Mouse (Mus musculus) heart, adult 8-10 months (tissue): ENCODE measurements at regions not wholly inside any gene's neighbourhood (a gene's known extent, or its start where the extent isn't known, plus 50 kb on each side); places are given as distances from the start of the nearest gene placed in this dataset.

ENCODE experiments used
- DNase-seq: peaks from one replicate; pipeline ENCODE4 v3.0.0; 2022; ENCODE audit warnings: low spot score

DNA sequence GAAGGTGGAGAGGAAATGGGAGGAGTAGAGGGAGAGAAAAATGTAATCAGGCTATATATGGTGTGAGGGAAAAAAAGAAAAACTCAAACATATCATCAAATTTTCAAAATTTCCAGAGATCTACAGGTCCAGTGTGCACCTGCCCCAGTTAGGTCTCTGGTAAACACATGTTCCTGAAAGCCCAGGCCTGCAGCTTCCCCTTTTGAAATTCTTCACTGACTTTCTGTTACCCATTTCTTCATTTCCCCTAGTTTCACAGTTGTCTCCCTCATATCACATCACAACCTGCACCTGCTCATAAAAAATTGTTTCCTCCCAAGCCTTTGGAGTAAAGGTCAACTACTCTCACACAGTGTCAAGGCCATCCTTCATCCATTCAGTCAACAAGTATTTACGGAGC is 236.9 kb upstream of the Ldb2 start:
- no peak for DNase-seq

DNA sequence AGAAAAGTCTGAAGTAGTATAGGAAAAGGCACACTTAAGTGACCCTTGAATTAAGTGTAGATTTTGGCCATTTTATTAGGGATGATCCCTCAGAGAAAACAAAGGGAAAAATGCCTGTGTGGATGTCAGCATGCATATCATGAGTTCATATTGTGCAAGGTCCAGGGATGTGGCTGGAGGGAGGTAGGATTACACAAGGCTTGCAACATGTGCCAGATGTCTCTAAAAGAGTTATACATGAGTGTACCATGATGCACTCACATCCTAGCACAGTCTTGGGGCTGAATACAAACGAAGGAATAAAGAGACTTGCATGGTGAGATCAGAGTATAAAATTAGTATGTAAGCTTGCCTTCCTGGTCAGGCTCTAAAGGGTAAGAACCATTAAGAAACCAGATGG is 233.7 kb upstream of the Ldb2 start:
- no peak for DNase-seq

DNA sequence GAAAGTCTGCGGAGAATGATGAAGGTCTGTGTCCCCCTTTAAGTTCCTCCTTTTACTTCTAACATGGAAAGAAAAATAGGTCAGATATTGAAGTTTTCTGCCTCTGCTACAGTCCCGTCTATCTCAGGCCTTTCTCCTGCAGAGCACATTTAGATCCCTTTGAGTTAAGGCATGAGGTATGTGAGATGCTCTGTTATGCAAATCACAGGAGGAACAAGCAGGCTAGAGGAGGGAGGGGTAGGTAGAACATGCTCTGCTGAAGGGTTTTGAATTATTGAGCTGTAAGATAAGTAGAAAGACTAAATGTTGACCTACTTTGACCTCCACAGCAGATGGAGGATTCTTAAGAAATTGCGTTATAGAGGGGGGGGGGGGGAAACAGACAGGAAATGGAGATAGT is 228.4 kb upstream of the Ldb2 start:
- no peak for DNase-seq

DNA sequence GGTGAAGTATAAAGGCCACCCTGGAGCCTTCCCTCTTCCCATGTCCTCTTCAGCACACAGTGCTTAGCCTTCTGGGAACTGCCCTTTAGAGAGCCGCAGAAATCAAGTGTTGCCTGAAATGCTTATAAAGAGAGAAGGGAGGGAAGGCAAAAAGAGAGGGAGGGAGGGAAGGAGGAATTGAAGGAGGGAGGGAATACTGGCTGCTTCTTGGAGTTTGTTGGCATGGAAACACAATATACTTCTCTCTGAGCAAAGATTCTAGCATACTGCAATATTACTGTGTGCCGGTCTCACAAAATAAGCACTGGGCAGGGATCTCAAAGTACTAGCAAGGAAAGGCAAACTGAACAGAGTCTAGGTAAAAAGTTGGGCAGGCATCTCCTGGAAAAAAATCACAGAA is 225.9 kb upstream of the Ldb2 start:
- DNase-seq = no peak

DNA sequence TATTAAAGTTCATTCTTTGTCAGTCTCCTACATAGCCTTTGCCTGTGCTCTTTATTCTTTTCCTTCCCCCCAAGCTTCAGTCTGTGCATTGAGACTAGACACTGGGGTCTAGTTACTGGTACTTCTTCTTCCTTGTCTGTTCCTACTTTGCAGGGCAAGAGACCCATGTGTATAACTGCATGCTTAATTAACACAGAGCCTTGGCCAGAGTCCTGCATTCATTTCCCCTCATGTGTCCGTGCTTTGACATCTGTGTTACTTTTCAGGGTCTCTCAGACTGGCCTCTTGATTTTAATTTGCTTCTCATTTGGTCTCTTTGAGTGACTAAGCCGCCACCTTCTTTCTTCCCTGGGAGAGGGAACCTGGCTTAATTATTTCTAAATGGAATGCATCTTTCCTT is 208.4 kb upstream of the Ldb2 start:
- no peak for DNase-seq

DNA sequence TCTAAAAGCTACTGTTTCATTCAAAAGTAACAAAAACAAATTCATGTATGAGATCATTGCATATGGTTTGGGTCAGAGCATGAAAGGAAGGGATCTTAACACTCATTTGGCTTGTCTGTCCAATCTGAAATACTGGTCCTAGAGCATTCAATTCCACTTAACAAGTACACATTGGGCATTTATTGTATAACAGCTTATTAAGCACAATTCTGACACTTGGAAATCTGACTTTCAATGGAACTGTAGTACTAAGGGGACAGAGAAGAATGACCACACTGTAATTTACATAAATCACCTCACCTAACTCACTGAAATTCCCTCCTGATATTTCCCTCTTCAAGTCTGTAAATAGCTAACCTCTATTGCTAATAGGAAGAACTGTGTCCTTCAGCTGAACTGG is 201.5 kb upstream of the Ldb2 start:
- no peak for DNase-seq

DNA sequence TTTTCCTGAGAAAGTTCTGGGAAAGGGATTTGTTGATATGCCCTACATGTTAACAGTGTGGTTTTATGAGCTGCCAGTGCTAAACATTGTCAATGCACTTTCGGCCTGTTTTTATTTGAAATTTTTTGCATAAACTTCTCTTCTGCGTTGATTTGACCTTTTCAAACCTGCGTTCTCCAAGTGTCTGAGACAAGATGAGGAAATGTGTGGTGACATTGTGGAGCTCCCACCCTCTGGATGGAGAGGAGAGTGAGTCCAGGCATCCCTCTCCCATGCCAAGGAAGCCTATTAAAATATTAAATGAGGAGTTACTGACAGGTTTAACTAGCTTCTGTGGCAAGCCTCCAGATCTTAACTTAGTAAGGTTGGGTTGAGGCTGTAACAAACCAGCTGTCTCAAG is 199.6 kb upstream of the Ldb2 start:
- no peak for DNase-seq

DNA sequence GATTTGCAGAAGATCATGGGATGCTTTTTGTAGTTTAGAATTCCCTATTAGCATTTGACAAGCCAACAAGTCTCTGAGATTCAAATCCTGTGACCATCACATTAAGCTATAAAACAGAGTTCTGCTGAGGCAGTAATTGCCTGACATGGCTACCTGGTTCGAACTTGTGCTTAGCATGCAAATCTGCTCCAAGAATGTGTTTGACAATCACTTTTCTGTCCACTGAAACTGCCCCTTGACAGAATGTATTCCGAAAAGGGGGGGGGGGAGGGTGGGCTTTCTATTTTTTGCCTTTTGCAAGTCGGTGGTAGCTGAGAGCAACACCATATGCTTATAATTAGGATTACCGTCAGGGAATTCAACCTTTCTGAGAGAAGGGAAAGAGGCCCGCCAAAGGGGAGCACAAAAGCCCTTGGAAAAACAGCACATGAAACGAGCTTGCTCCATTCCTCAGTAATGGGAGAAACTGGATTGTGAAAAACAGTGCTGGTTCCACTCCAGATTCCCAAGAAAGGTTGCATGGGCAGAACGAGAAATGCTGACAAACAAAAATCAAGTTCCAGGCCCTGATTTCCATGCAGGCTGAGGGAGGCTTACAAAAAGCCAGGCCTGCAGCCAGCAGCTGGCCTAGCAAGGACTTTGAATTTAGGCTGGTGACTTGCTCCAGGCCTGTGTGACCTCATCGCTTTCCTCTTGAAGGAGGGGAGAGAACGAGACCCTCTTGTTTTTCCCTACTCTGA is 176.1 kb upstream of the Ldb2 start:
- DNase-seq = no peak

DNA sequence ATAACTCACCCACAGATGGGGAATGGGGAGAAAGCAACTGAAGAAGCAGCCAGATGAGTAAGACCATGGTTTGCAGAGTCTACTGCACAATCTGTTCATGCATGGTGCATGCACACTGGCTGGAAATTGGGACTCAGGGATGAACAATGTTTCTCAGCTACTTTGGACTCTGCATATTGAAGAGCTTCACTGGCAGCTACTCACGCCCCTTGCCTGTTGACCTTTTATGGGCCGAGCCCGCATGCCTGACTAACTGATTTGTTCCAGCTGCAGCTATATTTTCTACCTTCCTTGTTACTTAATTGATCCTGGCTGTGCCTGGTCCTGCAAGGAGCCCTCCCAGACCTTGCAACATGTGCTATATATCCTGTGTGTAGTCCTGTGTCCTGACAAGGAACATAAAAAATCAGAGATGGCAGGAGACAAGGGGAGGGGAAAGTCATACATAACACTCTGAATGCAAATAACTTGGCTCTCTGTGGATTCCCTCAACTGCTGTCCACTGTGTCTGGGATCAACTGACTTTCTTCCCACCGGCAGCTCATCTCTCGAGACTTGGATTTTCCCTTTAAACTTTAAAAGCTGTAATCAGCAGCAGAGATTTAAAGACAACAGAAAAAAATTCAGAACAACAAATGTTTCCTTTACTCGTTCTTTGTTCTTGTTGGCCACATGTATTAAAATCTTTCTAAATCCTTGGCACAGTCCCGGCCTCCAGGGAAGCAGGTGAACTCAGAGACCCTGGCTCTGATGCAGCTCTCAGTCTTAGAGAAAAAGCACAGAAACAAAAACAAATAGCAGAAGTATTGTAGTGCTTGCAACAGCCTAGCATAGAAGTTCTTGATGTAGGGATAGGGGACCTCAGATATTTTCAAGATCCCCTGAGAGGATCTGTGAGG is 143.8 kb upstream of the Ldb2 start:
- DNase-seq = no peak

DNA sequence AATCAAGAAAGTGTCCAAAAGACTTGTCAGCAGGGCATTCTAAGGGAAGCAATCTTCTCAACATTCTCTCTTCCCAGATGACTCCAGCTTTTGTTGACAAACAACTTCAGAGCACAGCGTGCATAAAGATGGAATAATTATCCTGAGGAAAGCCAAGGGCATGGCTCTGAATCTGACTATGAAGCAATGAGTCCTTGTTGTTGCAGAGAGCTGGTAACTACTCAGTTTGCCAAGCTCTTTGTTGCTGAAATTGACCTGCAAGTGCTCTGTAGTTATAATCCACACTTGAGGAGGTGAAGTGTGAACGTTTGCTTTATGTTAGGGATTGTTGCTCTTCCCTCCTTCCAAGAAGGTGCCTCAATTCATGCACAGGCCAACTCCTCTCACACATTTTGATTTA is 143.1 kb upstream of the Ldb2 start:
- no peak for DNase-seq

DNA sequence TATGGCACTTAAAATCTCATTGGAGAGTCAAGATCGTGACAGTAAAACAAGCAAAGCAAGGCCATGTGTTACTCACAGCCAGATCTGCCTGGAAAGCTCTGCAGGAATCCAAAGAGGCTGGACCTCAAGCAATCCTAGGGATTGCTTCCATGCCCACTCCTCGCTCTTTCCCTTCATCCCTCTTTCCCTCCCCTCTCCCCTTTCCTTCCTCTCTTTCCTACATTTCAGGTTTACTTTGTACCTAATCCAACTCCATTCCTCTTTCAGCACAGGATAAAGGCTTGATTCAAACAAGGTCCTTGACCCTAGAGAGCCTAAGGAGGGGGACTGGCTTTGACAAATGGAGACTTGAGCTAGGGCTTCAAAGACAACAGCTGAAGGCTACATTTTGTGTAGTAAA is 126.0 kb upstream of the Ldb2 start:
- no peak for DNase-seq

DNA sequence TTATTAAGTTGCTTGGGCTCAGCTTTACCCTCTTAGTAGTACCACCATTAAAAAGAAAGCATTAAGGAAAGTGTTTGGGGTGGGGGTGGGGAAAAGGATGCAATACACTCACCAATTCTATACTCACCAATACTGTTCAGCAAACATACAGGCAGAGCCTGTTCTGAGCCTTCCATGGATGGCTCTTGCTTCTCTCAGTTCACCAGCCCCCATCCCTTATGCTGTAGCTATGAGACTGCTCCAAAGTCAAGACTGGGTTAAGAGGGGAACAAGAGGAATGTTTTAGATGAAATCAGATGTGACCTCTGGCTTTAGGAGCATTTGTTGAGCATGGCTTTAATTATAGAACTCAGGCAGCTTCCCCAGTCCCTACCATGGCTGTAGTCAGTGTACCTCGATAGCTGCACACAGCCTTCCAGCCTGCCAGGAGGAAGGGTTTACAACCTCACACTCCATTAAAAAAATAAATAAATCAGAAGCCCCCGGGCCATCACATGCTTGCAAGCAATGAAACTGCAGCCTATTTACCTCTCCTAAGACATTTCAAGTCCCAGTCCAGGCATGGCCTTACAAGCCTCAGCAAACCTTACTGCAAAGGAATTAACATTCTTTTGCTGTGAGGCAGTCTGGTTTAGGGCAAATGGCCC is 122.8 kb upstream of the Ldb2 start:
- no peak for DNase-seq

DNA sequence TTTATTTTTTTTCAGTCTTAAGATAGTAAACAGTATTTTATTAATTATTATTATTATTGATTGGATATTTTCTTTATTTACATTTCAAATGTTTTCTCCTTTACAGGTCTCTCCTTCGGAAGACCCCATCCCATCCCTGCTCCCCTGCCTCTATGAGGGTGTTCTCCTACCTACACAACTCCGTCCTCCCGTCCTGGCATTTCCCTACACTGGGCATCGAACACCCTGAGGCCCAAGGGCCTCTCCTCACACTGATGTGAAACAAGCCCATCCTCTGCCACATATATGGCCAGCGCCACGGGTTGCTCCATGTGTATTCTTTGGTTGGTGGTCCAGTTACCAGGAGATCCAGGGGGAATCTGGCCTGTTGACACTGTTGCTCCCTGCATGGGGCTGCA is 118.3 kb upstream of the Ldb2 start:
- no peak for DNase-seq

DNA sequence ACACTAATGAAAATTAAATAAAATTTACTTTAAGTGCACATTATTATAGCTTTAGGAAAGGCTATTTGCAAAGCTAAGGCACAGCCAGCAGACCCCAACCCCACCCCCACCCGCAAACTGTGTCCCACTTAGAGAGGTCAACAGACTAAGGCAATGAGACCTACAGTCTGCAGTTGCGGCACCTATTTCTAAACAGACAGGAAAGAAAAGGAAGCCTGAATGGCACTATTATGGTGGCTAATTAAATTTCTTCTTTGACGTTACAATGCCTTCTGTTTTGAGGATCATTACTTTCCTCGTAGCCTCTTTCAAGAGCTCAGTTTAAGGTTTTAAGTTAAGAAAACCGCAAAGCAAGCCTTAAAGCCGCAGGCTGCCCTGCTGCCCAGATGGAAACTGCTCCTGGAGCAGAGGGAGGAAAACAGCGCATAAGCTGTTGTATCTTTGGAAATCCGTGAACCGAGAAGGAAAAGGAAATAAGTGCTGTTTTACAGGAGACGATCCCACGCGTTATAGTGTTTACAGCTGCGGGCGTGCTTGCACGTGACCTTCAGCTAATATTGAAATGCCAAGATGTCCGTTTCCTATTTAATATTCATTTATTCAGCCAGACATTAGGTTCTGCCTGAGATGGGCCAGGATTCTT is 117.8 kb upstream of the Ldb2 start:
- DNase-seq = no peak

DNA sequence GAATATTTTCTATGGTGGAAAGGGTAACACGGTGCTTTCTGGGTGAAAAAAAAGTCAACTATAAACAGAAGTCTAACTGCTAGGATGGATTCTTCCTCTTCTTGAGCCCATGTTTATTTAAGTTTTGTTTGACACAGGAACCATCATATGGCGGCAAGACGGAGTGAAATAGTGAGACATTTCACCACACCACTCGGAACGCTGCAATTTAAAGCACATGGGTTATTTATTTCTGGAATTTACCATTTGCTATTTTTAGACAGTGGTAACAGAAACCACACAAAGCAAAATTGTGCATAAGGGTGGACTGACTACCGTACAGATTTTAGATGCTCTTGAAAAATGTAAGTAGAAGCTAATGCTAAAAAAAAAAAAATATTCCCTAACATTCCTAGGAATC is 103.1 kb upstream of the Ldb2 start:
- DNase-seq = no peak

DNA sequence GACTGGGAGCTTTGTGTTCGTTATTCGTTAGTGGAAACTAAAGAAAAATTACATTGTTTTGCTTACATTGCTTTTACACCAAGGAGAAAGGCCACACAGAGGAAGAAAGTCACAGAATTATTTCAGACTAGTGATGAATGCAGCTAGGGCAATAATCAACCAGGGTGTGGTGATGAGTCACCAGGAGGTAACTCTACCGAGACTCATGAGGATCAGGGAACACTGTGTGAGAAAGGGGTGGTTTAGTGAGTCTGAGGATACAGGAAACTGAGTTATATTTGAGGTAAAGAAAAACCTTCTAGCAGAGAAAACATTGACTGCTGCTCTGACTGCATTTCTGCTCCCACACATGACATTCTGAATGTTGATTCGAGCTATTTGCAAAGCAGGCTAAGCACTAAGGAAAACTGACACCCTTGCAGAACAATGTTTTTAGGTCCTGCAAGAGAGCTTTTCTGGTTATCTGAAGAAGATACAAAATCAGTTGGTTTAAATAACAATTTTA is 87.1 kb upstream of the Ldb2 start:
- no peak for DNase-seq

DNA sequence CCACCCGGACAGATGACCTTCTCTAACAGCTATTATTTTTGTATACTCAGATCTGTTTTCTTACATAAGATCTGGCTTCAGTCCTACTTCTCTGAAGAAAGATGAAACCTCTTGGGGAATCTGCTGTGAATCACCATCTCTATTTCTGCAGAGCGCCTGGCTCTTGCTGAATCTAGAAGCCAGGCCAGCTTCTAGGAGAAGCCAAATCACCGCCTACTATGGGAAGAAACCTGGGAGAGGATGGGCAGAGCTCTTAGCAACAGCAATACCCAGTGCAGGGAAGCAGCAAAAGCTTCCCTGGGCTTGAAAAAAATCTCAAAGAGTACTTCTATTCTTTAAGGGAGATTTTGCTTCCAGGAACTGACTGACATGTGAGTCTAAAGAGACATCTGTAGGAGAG is 77.5 kb upstream of the Ldb2 start:
- DNase-seq = peak; percentile 48

DNA sequence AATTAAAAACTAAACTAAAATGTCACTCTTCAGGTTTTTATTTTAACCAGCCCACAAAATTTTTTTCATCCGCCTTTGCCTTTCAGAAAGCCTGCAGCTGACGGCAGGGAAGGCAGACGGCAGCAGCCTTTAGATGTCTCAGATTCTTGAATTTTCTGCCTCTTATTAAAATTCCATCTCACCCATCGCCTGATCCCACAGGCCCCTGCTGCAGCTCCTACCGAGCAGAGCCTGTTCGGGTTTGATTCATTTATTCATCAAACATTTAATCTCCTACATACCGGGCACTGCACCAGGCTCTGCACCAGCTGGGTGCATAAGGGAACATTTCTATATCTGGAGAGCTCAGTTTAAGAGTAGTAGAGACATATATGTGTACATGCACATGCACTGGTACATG is 72.8 kb upstream of the Ldb2 start:
- no peak for DNase-seq

DNA sequence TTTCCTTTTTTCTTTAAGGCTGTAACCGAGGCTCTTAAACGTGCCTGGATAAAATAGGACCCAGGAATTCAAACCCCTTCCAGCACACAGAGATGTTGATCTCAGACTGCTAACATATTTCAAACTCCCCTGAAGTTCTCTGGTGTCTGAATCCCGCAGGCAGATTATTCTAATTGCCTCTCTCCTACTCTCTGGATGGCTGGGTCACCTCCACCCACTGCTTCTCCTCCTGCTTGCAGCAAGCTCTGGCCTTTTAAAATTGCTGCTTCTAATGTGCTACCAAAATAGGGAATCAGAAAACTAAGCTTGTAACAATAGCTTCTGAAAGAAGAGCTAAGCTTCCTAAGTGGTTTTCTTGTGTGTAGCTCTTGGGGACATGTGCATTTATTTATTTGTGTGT is 64.4 kb upstream of the Ldb2 start:
- DNase-seq = no peak

DNA sequence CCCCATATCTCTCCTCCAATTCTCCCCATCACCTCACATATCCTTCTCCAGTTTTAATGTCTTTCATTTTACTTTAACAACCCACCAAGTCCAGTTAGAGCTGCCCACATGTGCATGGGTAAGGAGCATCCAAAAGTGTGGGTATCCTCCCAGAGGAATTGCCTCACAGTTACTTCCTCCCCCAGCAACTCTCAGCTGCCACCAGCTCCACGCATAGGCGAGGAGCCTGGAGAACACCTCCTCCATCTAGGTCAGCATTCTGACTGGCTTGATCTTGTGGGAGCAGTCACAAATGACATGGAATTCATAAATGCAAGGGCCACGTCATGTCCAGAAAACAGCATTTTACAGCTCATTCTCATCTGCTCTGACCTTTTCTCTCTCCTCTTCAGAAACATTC is 63.9 kb upstream of the Ldb2 start:
- no peak for DNase-seq

DNA sequence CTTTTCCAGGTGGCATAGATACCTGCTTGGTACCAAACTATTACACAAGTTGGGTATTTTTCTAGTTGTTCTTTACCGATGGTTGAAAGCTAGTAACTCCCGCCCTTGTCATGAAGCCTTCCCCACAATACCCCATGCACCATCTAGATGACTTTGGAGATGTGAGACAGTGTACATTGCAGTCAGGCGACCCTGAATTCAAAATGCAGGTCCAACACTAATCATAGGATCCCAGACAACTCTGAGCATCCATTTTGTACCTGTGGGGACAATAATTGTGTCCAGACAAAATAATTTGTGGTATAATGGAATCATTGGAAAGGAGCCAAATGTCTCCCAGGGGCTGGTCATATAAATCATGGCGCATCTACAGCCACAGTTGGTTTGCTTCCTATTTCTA is 54.7 kb upstream of the Ldb2 start:
- no peak for DNase-seq
